Mouse (Mus musculus): ENCODE results near the gene Otulinl. TPM values are rescaled to one million over a fixed set of nuclear protein-coding genes. Genes with fewer than 3 reads are reported as not detected.

Otulinl gene
- polyA plus RNA-seq, 1 experiment from 2014 or later = 14.8 TPM

DNA sequence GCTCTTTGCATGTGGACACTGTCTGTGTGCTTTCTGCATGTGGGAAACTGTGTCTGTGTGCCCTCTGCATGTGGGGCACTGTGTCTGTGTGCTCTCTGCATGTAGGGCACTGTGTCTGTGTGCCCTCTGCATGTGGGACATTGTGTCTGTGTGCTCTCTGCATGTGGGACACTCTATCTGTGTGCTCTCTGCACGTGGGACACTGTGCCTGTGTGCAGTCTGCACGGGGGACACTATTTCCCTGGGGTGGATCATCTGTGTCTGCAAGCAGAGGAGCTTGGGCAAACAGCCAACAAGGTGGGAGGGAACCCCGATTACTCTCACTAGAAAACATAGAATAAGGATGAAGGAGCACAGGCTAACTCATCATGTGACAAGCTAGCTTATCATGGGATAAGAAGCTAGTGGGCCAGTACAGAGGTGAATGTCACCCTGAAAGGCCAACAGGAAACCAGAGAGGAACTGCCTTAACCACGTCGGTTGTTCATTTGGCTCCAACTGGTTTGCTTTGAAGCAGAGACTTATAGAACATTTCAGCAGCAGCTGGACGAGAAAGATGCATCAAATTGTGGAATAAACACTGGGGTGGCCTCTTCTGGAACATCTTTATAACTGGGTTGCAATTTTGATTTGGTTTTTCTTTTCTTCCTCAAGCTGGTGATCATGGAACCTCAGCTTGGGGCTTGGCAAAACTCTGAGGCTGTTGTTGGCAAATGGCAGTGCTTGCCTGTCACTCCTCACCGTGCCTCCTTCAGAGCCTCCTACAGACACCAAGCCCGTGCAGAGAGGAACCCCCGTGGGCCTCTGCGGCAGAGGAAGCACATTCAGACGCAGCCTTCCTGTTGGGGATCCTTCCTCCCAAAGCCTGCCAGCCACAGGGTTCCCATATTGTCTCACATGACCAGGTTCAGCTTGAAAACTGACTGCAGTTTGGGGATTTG, 20.9 kb upstream of the Otulinl start:
- Histone ChIP-seq H3K9me3 (no peaks in the 10 kb centered on the region), H3K27me3 (no peaks in the 10 kb centered on the region), H3K4me1 (replicated peaks) (peaks cover 15% of the 10 kb centered on the region), H3K4me2 (no peak overlapping the region), H3K27ac (replicated peaks) (no peak overlapping the region), H3K9ac (no peak overlapping the region), H3K36me3 (no peaks in the 10 kb centered on the region), H3K4me3 (no peak overlapping the region)
- no peak for ATAC-seq (ENCODE audit: low read depth)
- 46% methylated on average over 11 of the region's 11 CpGs for WGBS

DNA sequence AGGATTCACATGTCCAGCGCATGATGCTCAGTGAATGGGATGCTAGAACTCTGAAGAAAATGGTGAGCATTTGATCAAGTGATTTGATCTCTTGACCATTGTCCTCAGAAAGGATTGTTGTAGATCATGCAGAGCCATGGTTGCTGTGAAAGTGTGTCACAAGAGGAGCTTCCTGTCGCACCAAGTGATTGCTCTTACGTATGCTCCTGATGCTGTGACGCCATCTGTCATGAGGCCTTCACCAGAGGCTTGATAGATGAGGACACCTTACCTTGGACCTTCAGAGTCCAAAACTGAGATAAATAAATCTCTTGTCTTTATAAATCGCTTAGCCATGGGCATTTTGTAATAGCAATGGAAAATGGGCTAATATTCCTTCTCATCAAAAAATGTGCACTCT, 16.3 kb upstream of the Otulinl start:
- H3K4me1 ChIP-seq (replicated peaks) = peaks cover 7% of the 10 kb centered on the region
- H3K9ac ChIP-seq = no peak overlapping the region
- H3K27me3 ChIP-seq = no peaks in the 10 kb centered on the region
- 90% methylated on average over 5 of the region's 5 CpGs for WGBS
- no peaks in the 10 kb centered on the region for H3K9me3 ChIP-seq
- no peak overlapping the region for H3K4me3 ChIP-seq
- no peak overlapping the region for H3K27ac ChIP-seq (replicated peaks)
- H3K36me3 ChIP-seq = no peaks in the 10 kb centered on the region
- H3K4me2 ChIP-seq = no peak overlapping the region
- ATAC-seq (ENCODE audit: low read depth) = no peak

DNA sequence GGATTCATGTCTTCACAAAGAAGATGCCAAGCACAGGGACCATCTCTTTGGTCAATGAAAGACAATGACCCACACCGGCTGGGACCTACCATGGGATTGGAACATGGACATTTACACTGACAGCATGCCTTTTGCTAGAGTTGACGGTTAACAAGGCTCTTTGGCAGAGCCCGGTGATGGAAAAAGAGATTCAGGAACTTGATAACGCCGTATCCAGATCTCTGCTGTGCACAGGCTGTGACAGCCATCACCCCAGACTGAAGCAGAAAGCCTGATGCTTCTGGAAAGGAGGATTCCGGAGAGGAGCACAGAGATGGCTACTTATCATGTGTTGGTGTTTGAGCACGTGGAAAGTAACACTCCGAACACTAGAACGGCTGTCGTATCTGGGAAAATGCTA, 11.9 kb upstream of the Otulinl start:
- no peak overlapping the region for H3K9ac ChIP-seq
- no peak for ATAC-seq (ENCODE audit: low read depth)
- no peaks in the 10 kb centered on the region for H3K36me3 ChIP-seq
- no peak overlapping the region for H3K27ac ChIP-seq (replicated peaks)
- H3K27me3 ChIP-seq = no peaks in the 10 kb centered on the region
- H3K4me1 ChIP-seq (replicated peaks) = no peaks in the 10 kb centered on the region
- 91% methylated on average over 10 of the region's 10 CpGs for WGBS
- no peak overlapping the region for H3K4me2 ChIP-seq
- H3K4me3 ChIP-seq = no peak overlapping the region
- H3K9me3 ChIP-seq = no peaks in the 10 kb centered on the region

DNA sequence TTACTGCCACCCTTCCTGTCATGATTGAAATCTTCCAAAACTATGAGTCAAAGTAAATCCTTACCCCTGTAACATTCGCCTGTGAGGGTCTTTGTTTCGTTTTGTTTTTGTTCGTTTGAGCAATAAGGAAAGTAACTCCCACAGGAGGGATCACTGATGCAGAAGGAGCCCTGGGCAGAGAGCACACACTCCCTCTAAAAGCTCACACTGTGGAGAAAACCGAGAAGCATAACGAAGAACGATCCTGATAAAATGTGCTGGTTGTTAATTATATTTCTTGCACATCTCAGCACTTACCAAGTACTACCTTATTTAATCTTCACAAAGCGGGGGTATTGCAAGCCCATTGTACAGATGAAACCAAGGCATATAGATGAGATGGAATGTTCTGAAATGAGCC, 10.8 kb upstream of the Otulinl start:
- Histone ChIP-seq H3K4me3 (no peak overlapping the region), H3K27me3 (no peaks in the 10 kb centered on the region), H3K27ac (replicated peaks) (no peak overlapping the region), H3K9ac (no peak overlapping the region), H3K36me3 (no peaks in the 10 kb centered on the region), H3K4me1 (replicated peaks) (no peaks in the 10 kb centered on the region), H3K4me2 (no peak overlapping the region), H3K9me3 (no peaks in the 10 kb centered on the region)
- ATAC-seq (ENCODE audit: low read depth) = no peak
- WGBS = 80% methylated on average over 7 of the region's 7 CpGs

DNA sequence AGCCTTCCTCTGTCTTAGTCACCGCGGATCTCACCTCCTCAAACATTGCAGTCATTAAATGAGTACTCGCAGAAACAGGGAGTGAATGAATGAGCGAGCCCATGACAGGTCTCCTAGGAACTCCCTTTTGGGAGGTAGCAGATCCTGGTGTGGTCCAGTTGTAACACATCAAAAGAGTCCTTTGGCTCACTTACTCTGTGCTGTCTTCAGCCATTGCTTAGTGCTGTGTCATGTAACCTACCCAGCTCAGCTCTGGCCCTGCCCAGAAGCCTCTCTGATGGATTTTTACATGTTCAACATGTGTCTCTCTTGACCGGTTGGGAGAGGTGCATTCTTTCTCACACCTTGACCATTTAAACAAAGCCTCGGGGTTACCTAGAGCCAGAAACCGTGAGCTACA, 9.8 kb upstream of the Otulinl start:
- Histone ChIP-seq H3K27me3 (no peaks in the 10 kb centered on the region), H3K4me3 (no peak overlapping the region), H3K36me3 (no peaks in the 10 kb centered on the region), H3K9me3 (no peaks in the 10 kb centered on the region), H3K4me2 (no peak overlapping the region), H3K27ac (replicated peaks) (no peak overlapping the region), H3K9ac (no peak overlapping the region), H3K4me1 (replicated peaks) (no peaks in the 10 kb centered on the region)
- 85% methylated on average over 7 of the region's 7 CpGs for WGBS
- ATAC-seq (ENCODE audit: low read depth) = no peak

DNA sequence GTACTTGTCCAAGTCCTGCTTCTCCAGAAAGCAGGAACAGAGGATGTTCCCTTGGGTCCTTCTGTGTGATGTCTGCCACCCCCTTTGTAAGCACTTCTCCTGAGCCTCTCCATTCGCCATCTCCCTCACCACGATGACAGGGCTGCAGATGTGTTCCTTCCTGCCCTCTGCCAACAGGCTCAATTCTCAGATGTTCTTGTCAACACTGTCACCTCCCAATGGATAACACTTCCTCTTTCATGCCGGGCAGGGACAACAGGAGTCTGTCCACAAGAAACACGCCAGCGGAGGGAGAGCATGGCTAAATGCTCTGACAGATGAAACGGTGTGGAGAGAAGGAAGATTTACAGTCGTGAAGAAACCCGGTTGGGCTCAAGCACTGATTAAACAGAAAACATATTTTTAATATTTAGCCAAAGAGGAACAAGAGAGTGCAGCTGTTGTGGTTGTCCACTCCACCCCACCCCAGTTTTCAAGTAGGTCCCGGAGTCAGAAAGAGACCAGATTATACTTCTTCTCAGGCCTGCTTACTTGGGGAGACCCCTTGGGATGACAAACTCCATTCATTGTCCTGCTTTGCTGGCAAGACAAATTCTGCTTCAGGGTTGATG, 6.8 kb upstream of the Otulinl start:
- H3K4me1 ChIP-seq (replicated peaks) = no peaks in the 10 kb centered on the region
- H3K9ac ChIP-seq = no peak overlapping the region
- no peak overlapping the region for H3K27ac ChIP-seq (replicated peaks)
- no peak for ATAC-seq (ENCODE audit: low read depth)
- no peaks in the 10 kb centered on the region for H3K9me3 ChIP-seq
- no peak overlapping the region for H3K4me2 ChIP-seq
- no peaks in the 10 kb centered on the region for H3K27me3 ChIP-seq
- H3K4me3 ChIP-seq = no peak overlapping the region
- H3K36me3 ChIP-seq = no peaks in the 10 kb centered on the region
- WGBS = 63% methylated on average over 9 of the region's 9 CpGs

DNA sequence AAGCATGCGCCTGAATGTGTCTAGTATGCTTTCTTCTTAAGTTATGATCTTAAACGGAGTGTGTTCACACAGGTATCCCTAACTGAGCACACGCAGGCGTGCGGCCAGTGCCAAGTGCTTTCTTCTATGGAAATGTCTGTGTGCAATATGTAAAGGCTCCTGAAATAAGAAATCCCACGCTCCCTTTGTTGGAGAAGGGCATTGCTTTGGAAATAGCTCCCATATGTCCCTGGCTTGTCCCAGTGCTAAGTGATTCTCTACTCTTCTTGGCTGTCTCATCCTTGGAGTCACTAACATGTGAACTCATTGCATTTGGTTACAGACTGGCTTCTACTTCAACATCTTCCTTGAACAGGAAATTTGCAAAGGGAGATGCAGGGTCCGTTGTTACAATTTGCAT, 3.4 kb upstream of the Otulinl start:
- 88% methylated on average over 7 of the region's 7 CpGs for WGBS
- no peak for ATAC-seq (ENCODE audit: low read depth)
- no peaks in the 10 kb centered on the region for H3K9me3 ChIP-seq
- peaks cover 10% of the 10 kb centered on the region; the same call in 1 of the 2 replicates for H3K4me1 ChIP-seq (replicated peaks)
- no peak overlapping the region for H3K9ac ChIP-seq
- no peak overlapping the region for H3K4me2 ChIP-seq
- no peak overlapping the region for H3K4me3 ChIP-seq
- no peaks in the 10 kb centered on the region for H3K27me3 ChIP-seq
- H3K36me3 ChIP-seq = no peaks in the 10 kb centered on the region
- no peak overlapping the region for H3K27ac ChIP-seq (replicated peaks)

DNA sequence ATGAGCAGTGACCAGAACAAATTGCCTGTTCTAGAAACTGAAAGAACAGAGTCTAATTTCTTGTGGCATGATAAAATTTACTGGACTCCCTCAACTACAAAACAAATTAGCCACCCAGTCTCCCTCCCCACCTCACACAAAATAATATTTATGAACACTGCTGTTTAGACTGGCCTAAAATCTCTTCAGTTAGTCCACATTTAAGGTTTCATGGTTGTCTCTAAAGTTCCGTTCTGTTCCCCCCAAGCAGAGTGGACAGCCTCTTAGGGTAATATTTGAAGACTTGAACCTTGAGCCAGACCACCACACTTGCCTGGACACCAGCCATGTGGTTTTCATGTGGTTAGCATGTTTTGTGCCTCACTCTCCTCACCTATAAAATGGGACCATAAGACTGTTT, 1.8 kb upstream of the Otulinl start:
- no peak for ATAC-seq (ENCODE audit: low read depth)
- 91% methylated on average over 1 of the region's 1 CpGs for WGBS
- no peak overlapping the region for H3K4me3 ChIP-seq
- H3K27ac ChIP-seq (replicated peaks) = no peak overlapping the region
- no peak overlapping the region for H3K9ac ChIP-seq
- H3K4me1 ChIP-seq (replicated peaks) = peaks cover 10% of the 10 kb centered on the region; the same call in 1 of the 2 replicates
- H3K36me3 ChIP-seq = no peaks in the 10 kb centered on the region
- H3K27me3 ChIP-seq = peaks cover 3% of the 10 kb centered on the region; the same call in 1 of the 2 replicates
- H3K9me3 ChIP-seq = no peaks in the 10 kb centered on the region
- H3K4me2 ChIP-seq = no peak overlapping the region

DNA sequence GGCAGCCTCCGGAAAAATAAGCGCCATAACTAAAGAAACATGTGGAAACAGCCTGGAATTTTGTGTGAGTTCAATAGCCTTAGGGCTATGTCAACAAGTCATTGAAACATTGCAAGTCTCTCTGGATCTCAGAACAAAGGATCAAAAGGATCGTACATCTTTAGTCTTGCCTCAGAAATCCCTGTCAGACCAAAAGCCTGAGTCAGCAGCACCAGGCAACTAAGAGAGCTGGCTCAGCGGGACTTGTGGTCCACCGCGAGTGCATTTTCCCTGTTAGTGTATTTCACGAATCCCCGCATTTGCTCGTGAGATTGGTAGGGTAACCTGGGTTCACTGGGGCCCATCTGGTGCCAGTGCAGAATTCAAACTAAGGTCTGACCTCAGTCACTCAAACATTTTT, 1.2 kb upstream of the Otulinl start:
- no peak for ATAC-seq (ENCODE audit: low read depth)
- no peak overlapping the region for H3K4me2 ChIP-seq
- WGBS = 21% methylated on average over 9 of the region's 9 CpGs
- H3K36me3 ChIP-seq = no peaks in the 10 kb centered on the region
- no peak overlapping the region for H3K9ac ChIP-seq
- H3K27me3 ChIP-seq = peaks cover 3% of the 10 kb centered on the region; the same call in 1 of the 2 replicates
- no peak overlapping the region for H3K4me3 ChIP-seq
- peaks cover 10% of the 10 kb centered on the region; the same call in 1 of the 2 replicates for H3K4me1 ChIP-seq (replicated peaks)
- no peak overlapping the region for H3K27ac ChIP-seq (replicated peaks)
- H3K9me3 ChIP-seq = no peaks in the 10 kb centered on the region

DNA sequence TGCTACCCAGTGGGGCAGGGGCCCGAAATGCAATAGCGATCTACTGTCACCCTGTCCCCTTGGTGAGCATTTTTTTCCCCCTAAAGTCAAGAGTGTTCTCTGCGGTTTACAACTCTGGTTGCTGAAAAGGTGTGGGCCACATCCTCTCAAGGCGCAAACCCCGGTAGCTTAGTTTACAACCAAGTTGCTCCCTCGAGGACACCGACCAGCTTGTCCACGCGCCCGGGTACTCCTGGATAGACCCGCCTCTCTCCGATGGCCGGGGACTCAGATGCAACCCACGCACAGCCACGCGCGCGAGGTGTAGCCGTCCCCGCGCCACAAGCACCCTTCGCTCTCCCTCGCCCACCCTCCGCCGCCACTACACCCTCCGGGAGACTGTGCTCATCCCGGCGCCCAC, 382 bp downstream of the Otulinl start:
- Histone ChIP-seq H3K4me3 (peak overlapping the region; percentile 64), H3K27ac (replicated peaks) (peak overlapping the region; percentile 54), H3K9me3 (no peaks in the 10 kb centered on the region), H3K4me2 (peak overlapping the region; percentile 85), H3K36me3 (no peaks in the 10 kb centered on the region), H3K27me3 (peaks cover 3% of the 10 kb centered on the region; the same call in 1 of the 2 replicates), H3K4me1 (replicated peaks) (peaks cover 18% of the 10 kb centered on the region; the same call in 1 of the 2 replicates), H3K9ac (peak overlapping the region; percentile 78)
- 2% methylated on average over 28 of the region's 28 CpGs for whole genome bisulfite sequencing
- ATAC-seq (ENCODE audit: low read depth) = no peak; the same call in 1 of the 2 replicates

DNA sequence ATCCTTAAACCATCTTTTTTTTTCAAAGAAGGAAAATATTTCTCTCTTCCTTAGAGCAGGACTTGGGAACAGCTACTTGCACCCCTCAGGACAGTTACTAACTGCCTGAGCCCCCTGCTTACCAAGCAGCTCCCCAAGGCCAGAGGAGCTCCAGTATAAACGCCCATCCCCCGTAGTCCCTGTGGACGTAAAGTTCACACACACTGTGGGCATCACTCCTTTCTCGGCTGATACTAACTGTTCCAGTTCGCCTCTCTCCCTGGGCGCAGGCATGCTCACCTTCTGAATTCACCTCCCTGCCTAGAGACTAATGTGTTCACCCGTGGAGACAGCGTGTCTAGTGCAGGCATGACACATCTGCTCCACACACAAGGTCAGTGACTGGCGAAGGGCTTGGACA, 2.9 kb downstream of the Otulinl start:
- no peak overlapping the region for H3K9ac ChIP-seq
- no peak for ATAC-seq (ENCODE audit: low read depth)
- H3K4me1 ChIP-seq (replicated peaks) = peaks cover 18% of the 10 kb centered on the region; the same call in 1 of the 2 replicates
- 84% methylated on average over 9 of the region's 9 CpGs for WGBS
- peaks cover 3% of the 10 kb centered on the region; the same call in 1 of the 2 replicates for H3K27me3 ChIP-seq
- H3K4me2 ChIP-seq = no peak overlapping the region
- H3K27ac ChIP-seq (replicated peaks) = no peak overlapping the region
- H3K36me3 ChIP-seq = no peaks in the 10 kb centered on the region
- H3K4me3 ChIP-seq = no peak overlapping the region
- no peaks in the 10 kb centered on the region for H3K9me3 ChIP-seq

DNA sequence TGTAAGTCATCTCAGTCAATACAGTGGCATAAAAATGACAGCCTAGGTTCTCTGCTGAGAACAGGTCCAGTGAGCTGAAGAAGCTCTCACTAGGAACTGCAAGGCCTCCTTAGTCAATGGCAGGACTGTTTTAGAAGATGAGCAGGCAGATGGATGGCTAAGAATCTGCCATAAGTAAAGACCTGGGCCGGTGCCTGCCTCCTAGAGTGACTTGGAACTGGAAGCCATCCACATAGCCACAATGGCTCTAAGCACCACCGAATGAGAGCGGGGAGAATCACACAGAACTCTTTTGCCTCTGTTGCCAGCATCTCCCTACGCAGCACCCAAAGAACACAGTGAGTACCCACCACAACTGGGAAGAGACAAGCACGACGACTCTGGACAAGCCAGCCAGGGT, 3.6 kb downstream of the Otulinl start:
- H3K9me3 ChIP-seq = no peaks in the 10 kb centered on the region
- no peak for ATAC-seq (ENCODE audit: low read depth)
- no peak overlapping the region for H3K4me2 ChIP-seq
- WGBS = 91% methylated on average over 6 of the region's 6 CpGs
- peaks cover 3% of the 10 kb centered on the region; the same call in 1 of the 2 replicates for H3K27me3 ChIP-seq
- no peak overlapping the region for H3K4me3 ChIP-seq
- H3K36me3 ChIP-seq = no peaks in the 10 kb centered on the region
- H3K27ac ChIP-seq (replicated peaks) = no peak overlapping the region
- H3K4me1 ChIP-seq (replicated peaks) = peaks cover 18% of the 10 kb centered on the region; the same call in 1 of the 2 replicates
- no peak overlapping the region for H3K9ac ChIP-seq

Measured in neural tube, embryonic 13.5 days (tissue).